In the genomic region with DNA sequence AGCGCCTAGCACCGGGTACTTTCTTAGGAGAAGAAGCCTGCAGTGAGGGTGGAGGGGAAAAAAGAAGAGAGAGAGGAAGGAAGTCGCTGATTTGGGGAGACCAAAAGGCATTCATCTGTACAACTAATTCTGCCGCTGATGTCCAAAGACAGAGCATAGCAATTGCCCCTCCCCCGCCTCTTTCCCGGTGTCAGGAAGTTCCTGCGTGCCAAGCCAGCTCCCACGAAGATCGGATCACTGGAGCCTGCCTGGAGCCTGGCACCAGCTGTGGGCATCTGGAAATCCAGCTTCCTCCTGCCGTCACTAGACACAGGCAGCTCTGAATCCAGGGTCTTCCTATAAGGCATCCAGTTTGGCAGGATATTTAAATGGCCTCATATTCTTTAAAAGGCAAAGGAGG, we compare ENCODE assay signal across 8 mouse cellular contexts. TPM values are rescaled to one million over a fixed set of nuclear protein-coding genes. Genes with fewer than 3 reads are reported as not detected.
A peak's percentile ranks its signal among the peaks of the same experiment; 100 is the strongest.
DNase-seq lines count a peak whose midpoint lies in the region; ATAC-seq and TF ChIP-seq lines count a peak whose summit lies in the region.
"Had no signal": no experiment of that assay in that cellular context is flagged by ENCODE, and none has a peak within 500 bp of the region (broad histone marks: within the 10 kb centered on the region; RNA-seq: fewer than 3 reads in every experiment).

No protein-coding gene starts in this region.

- ATAC-seq in liver, embryonic 11.5 days (replicated peaks; ENCODE audit: low FRiP score) = no peak
- peak; percentile 55; the same call in 1 of the 2 replicates for ATAC-seq in embryonic facial prominence, embryonic 14.5 days (ENCODE audit: low read depth)
- 0 out of 2 replicates have a peak, but pooled peaks have one; percentile 21 for ATAC-seq in hindbrain, postnatal 0 days

- TF ChIP-seq CTCF in hindbrain, postnatal 0 days (IDR thresholded peaks at IDR 0.05; ENCODE audit: low read depth) = no peak
- no peak for TF ChIP-seq CTCF in cerebellum, adult 2 months (IDR thresholded peaks at IDR 0.05; ENCODE audit: borderline replicate concordance, insufficient read depth, low read depth, low read length)

- no peak overlapping the region for H3K4me2 ChIP-seq in liver, embryonic 11.5 days
- 0 out of 2 replicates have a peak overlapping the region, but pooled peaks have one; percentile 12 for H3K4me2 ChIP-seq in embryonic facial prominence, embryonic 14.5 days (ENCODE audit: low read depth, low read length)
- H3K4me2 ChIP-seq in hindbrain, postnatal 0 days (ENCODE audit: low read depth, low read length) = no peak overlapping the region

- no peak for TF ChIP-seq POLR2A in cerebellum, adult 2 months (IDR thresholded peaks at IDR 0.05; ENCODE audit: borderline replicate concordance, insufficient read depth, low read length)

- H3K27ac ChIP-seq in liver, embryonic 11.5 days (ENCODE audit: low read depth, low read length) = no peak overlapping the region
- no peak overlapping the region; the same call in 1 of the 2 replicates for H3K27ac ChIP-seq in embryonic facial prominence, embryonic 14.5 days (replicated peaks; ENCODE audit: low read depth, low read length)
- H3K27ac ChIP-seq in hindbrain, postnatal 0 days = no peak overlapping the region
- no peak overlapping the region for H3K27ac ChIP-seq in cerebellum, adult 2 months (ENCODE audit: insufficient read depth, low read length)
- H3K27ac ChIP-seq: liver, embryonic 14.5 days had no signal

- H3K4me1 ChIP-seq in liver, embryonic 11.5 days (replicated peaks; ENCODE audit: control insufficient read depth, insufficient read depth, low read length) = no peaks in the 10 kb centered on the region
- peaks cover 4% of the 10 kb centered on the region; the same call in 1 of the 2 replicates for H3K4me1 ChIP-seq in embryonic facial prominence, embryonic 14.5 days (ENCODE audit: control insufficient read depth, insufficient read depth, low read length)
- H3K4me1 ChIP-seq in hindbrain, postnatal 0 days (ENCODE audit: insufficient read depth, low read length) = no peaks in the 10 kb centered on the region
- no peaks in the 10 kb centered on the region for H3K4me1 ChIP-seq in cerebellum, adult 2 months (ENCODE audit: control insufficient read depth, insufficient read depth, low read length)

- H3K36me3 ChIP-seq in liver, embryonic 11.5 days (ENCODE audit: control insufficient read depth, insufficient read depth, low read length) = no peaks in the 10 kb centered on the region
- no peaks in the 10 kb centered on the region for H3K36me3 ChIP-seq in embryonic facial prominence, embryonic 14.5 days (ENCODE audit: control insufficient read depth, insufficient read depth, low read length)
- no peaks in the 10 kb centered on the region for H3K36me3 ChIP-seq in hindbrain, postnatal 0 days (ENCODE audit: insufficient read depth, low read length)

- peaks cover 2% of the 10 kb centered on the region; the same call in 1 of the 2 replicates for H3K27me3 ChIP-seq in liver, embryonic 11.5 days (replicated peaks; ENCODE audit: control insufficient read depth, insufficient read depth, low read length)
- H3K27me3 ChIP-seq in embryonic facial prominence, embryonic 14.5 days (replicated peaks; ENCODE audit: control insufficient read depth, insufficient read depth, low read length) = no peaks in the 10 kb centered on the region; the same call in 1 of the 2 replicates
- H3K27me3 ChIP-seq in hindbrain, postnatal 0 days (ENCODE audit: insufficient read depth, low read length) = no peaks in the 10 kb centered on the region
- no peaks in the 10 kb centered on the region for H3K27me3 ChIP-seq in cerebellum, adult 2 months (ENCODE audit: control insufficient read depth, insufficient read depth, low read length)

- H3K4me3 ChIP-seq in liver, embryonic 11.5 days (ENCODE audit: low read depth, low read length) = no peak overlapping the region
- H3K4me3 ChIP-seq in embryonic facial prominence, embryonic 14.5 days (ENCODE audit: low read depth, low read length) = no peak overlapping the region
- H3K4me3 ChIP-seq in hindbrain, postnatal 0 days (ENCODE audit: low read length) = no peak overlapping the region
- H3K4me3 ChIP-seq in cerebellum, adult 2 months (replicated peaks; ENCODE audit: insufficient read depth, low read depth, low read length) = no peak overlapping the region

- DNase-seq in liver = peak; percentile 36
- no peak for DNase-seq in liver, embryonic 11.5 days (ENCODE audit: low spot score)
- peak; percentile 75 for DNase-seq in embryonic facial prominence, embryonic 14.5 days (ENCODE audit: low spot score)
- DNase-seq in hindbrain, postnatal 0 days (ENCODE audit: low spot score) = peak; percentile 22
- DNase-seq in lung, postnatal 10 days = peak; percentile 90
- DNase-seq in cerebellum, adult 2 months = no peak
- no peak for DNase-seq in layer of hippocampus, postnatal 36 days

- no peaks in the 10 kb centered on the region for H3K9me3 ChIP-seq in liver, embryonic 11.5 days (ENCODE audit: control insufficient read depth, low read length)
- H3K9me3 ChIP-seq in embryonic facial prominence, embryonic 14.5 days (ENCODE audit: control insufficient read depth, low read length) = no peaks in the 10 kb centered on the region
- no peaks in the 10 kb centered on the region for H3K9me3 ChIP-seq in hindbrain, postnatal 0 days (ENCODE audit: low read length)

- no peak overlapping the region for H3K9ac ChIP-seq in liver, embryonic 11.5 days (ENCODE audit: low read depth, low read length)
- no peak overlapping the region for H3K9ac ChIP-seq in embryonic facial prominence, embryonic 14.5 days (ENCODE audit: low read depth, low read length)
- H3K9ac ChIP-seq in hindbrain, postnatal 0 days (replicated peaks; ENCODE audit: low read length) = no peak overlapping the region
- H3K9ac ChIP-seq: liver, embryonic 14.5 days had no signal

- 47% methylated on average over 10 of the region's 10 CpGs for WGBS in liver, embryonic 11.5 days
- WGBS in embryonic facial prominence, embryonic 14.5 days = 26% methylated on average over 10 of the region's 10 CpGs
- WGBS in hindbrain, postnatal 0 days = 22% methylated on average over 10 of the region's 10 CpGs
- 36% methylated on average over 10 of the region's 10 CpGs for WGBS in cerebellum, adult 2 months

RNA-seq across cellular contexts. Expression of gene Eif4g3, which starts 8.6 kb away (rescaled TPM):
- 26.2 and 28.3 TPM in 2 replicates for polyA plus RNA-seq in liver, embryonic 11.5 days (2014; fragmentation: Nextera tagmentation; extraction: Ambion mirVana)
- 33.9 and 35.4 TPM in 2 replicates for polyA plus RNA-seq in embryonic facial prominence, embryonic 14.5 days (2014; fragmentation: Nextera tagmentation; extraction: Ambion mirVana)
- 51.1 and 55.9 TPM in 2 replicates for total RNA-seq in hindbrain, postnatal 0 days (2014; rRNA removed)
- polyA plus RNA-seq in hindbrain, postnatal 0 days (2015; fragmentation: Nextera tagmentation; extraction: Ambion mirVana) = 32.3 and 36.5 TPM in 2 replicates
- 156 and 160 TPM in 2 replicates for polyA plus RNA-seq in cerebellum, adult 2 months (2012; rRNA removed)
- total RNA-seq in layer of hippocampus, postnatal 36 days (2021) = 100 to 1,000 TPM; 142 to 157 TPM

Comparison
In these comparisons a context has a peak if more than half of its experiments do, and no peak if none do; other contexts are left out.
1. DNase-seq: peak in liver (single experiment), embryonic facial prominence, embryonic 14.5 days (single experiment), hindbrain, postnatal 0 days (single experiment) and lung, postnatal 10 days (single experiment); none in liver, embryonic 11.5 days (single experiment), cerebellum, adult 2 months (0 of 2) and layer of hippocampus, postnatal 36 days (0 of 2).